Comparison of ENCODE assay signal across 8 mouse cellular contexts in genomic region chr5:33722266-33723018, GRCm38 (mm10). TPM values are rescaled to one million over a fixed set of nuclear protein-coding genes. Genes with fewer than 3 reads are reported as not detected.
DNase-seq lines count a peak whose midpoint lies in the region; ATAC-seq and TF ChIP-seq lines count a peak whose summit lies in the region.

No protein-coding gene starts in this region.

- peak overlapping the region; percentile 82 for H3K4me2 ChIP-seq in liver, embryonic 13.5 days
- peak overlapping the region; percentile 99 for H3K4me2 ChIP-seq in stomach, postnatal 0 days (replicated peaks; ENCODE audit: low read depth)

- H3K9me3 ChIP-seq in liver, embryonic 13.5 days (replicated peaks), result no peaks in the 10 kb centered on the region
- no peaks in the 10 kb centered on the region for H3K9me3 ChIP-seq in stomach, postnatal 0 days (ENCODE audit: control insufficient read depth, low read length)

- H3K27me3 ChIP-seq in liver, embryonic 13.5 days, result peaks cover 86% of the 10 kb centered on the region
- no peaks in the 10 kb centered on the region for H3K27me3 ChIP-seq in stomach, postnatal 0 days (ENCODE audit: control insufficient read depth, insufficient read depth, low read length)

- H3K4me3 ChIP-seq in liver, embryonic 13.5 days (replicated peaks), result peak overlapping the region; percentile 65
- peak overlapping the region; percentile 78 for H3K4me3 ChIP-seq in stomach, postnatal 0 days (ENCODE audit: low read depth, low read length)

- H3K27ac ChIP-seq in liver, embryonic 13.5 days, result peak overlapping the region; percentile 18; the same call in 1 of the 2 replicates
- peak overlapping the region; percentile 85 for H3K27ac ChIP-seq in stomach, postnatal 0 days (replicated peaks)

- peak; percentile 15 for DNase-seq in adrenal gland, adult 2 months
- DNase-seq in adrenal gland, adult 18-20 months (ENCODE audit: low spot score in 2 of 2), result no peak
- DNase-seq in thymus, postnatal 0 days (ENCODE audit: low spot score), result peak; percentile 14
- DNase-seq in thymus, adult 18-20 months, result no peak
- no peak for DNase-seq in liver, embryonic 13.5 days
- DNase-seq in stomach, postnatal 0 days (ENCODE audit: low spot score), result no peak
- DNase-seq in frontal cortex, postnatal 10 days (ENCODE audit: low spot score in 2 of 2), result no peak
- no peak for DNase-seq in right cerebral cortex, postnatal 36 days (ENCODE audit: low spot score in 2 of 2)

- no peaks in the 10 kb centered on the region for H3K36me3 ChIP-seq in liver, embryonic 13.5 days
- H3K36me3 ChIP-seq in stomach, postnatal 0 days (ENCODE audit: control insufficient read depth, insufficient read depth, low read length), result no peaks in the 10 kb centered on the region

- WGBS in liver, embryonic 13.5 days (ENCODE audit: insufficient replicate concordance), result 1% methylated on average over 52 of the region's 53 CpGs
- WGBS in stomach, postnatal 0 days, result 1% methylated on average over 52 of the region's 53 CpGs

- ATAC-seq in liver, embryonic 13.5 days (ENCODE audit: low read depth), result no peak
- peak; percentile 11; the same call in 1 of the 2 replicates for ATAC-seq in stomach, postnatal 0 days (ENCODE audit: low FRiP score, low TSS enrichment)

- peaks cover 38% of the 10 kb centered on the region for H3K4me1 ChIP-seq in liver, embryonic 13.5 days (replicated peaks)
- H3K4me1 ChIP-seq in stomach, postnatal 0 days (replicated peaks; ENCODE audit: control insufficient read depth, insufficient read depth), result no peaks in the 10 kb centered on the region

- no peak for TF ChIP-seq CTCF in stomach, postnatal 0 days (IDR thresholded peaks at IDR 0.05; ENCODE audit: low read depth)

- H3K9ac ChIP-seq in liver, embryonic 13.5 days, result peak overlapping the region; percentile 67
- peak overlapping the region; percentile 78 for H3K9ac ChIP-seq in stomach, postnatal 0 days (ENCODE audit: low read length)

- TF ChIP-seq EP300 in stomach, postnatal 0 days (optimal IDR thresholded peaks at IDR 0.05), result no peak

RNA-seq across cellular contexts. Expression of gene Fgfr3, which starts 1.0 kb away (rescaled TPM):
- total RNA-seq in adrenal gland, adult 2 months (2021), result 1 to 10 TPM; 2.2 to 3.6 TPM
- polyA plus RNA-seq in adrenal gland, adult 2 months (2012; rRNA removed), result 3.7 and 5.2 TPM in 2 replicates
- 1 to 10 TPM; 3.1 to 6.1 TPM for total RNA-seq in adrenal gland, adult 18-20 months (2021)
- 0.67 and 0.73 TPM in 2 replicates for polyA plus RNA-seq in thymus, postnatal 0 days (2015; fragmentation: Nextera tagmentation; extraction: Ambion mirVana)
- polyA plus RNA-seq in liver, embryonic 13.5 days (2015; fragmentation: Nextera tagmentation; extraction: Ambion mirVana), result 1.7 and 2.7 TPM in 2 replicates
- polyA plus RNA-seq in stomach, postnatal 0 days (2015; fragmentation: Nextera tagmentation; extraction: Ambion mirVana), result 17.4 and 19.3 TPM in 2 replicates

Comparison
In these comparisons a context has a peak if more than half of its experiments do, and no peak if none do; other contexts are left out.
1. DNase-seq: peak in adrenal gland, adult 2 months (single experiment) and thymus, postnatal 0 days (single experiment); none in adrenal gland, adult 18-20 months (0 of 2), thymus, adult 18-20 months (0 of 2), liver, embryonic 13.5 days (single experiment), stomach, postnatal 0 days (single experiment), frontal cortex, postnatal 10 days (0 of 2) and right cerebral cortex, postnatal 36 days (0 of 2).